Mouse (Mus musculus) gastrocnemius, postnatal 4 days (tissue): Measurements from ENCODE around the gene Fpr2. TPM values are rescaled to one million over a fixed set of nuclear protein-coding genes. Genes with fewer than 3 reads are reported as not detected.
A peak's percentile ranks its signal among the peaks of the same experiment; 100 is the strongest.
"Not testable (repeated sequence)": the region's sequence is repeated elsewhere in the genome, so short reads cannot be mapped to it uniquely, and the experiment has no call there.

ENCODE experiments used
- DNase-seq, 2 experiments: peaks; one replicate each; pipeline ENCODE4 v3.0.0; 2021 to 2022; ENCODE audit warnings: low spot score in 2 of 2, mixed read lengths in 2 of 2
- long read RNA-seq, 2 experiments: library from polyadenylated mRNA; stranded (forward); transcript quantifications; one replicate each; pipeline ENCODE4 v2.0.0; 2021
- total RNA-seq, 2 experiments: library from RNA; stranded (reverse); gene quantifications; 2 replicates each; pipeline ENCODE4 v1.2.3; 2021

The Fpr2 gene
- total RNA-seq: under 1 TPM in 1 of 2 experiments, not detected in 1; 0.98 TPM
- long read RNA-seq, experiment 1: 0 reads
- long read RNA-seq, experiment 2: 0 reads

GRCm38 (mm10) chr17:17887774-17888248 is at the start of gene Fpr2, which contains the start of gene Fpr3:
Fpr2 (plus strand) TSS chr17:17887824.
Fpr3 (plus strand) TSS chr17:17887852.
- no peak for DNase-seq

- DNase-seq: peak; percentile 83 to 94
These were observed 49.5 kb upstream of the Fpr2 start for GRCm38 (mm10) chr17:17837919-17838701.

GRCm38 (mm10) chr17:17839276-17839675 is 48.3 kb upstream of the Fpr2 start:
- no peak for DNase-seq

- no peak for DNase-seq
These were observed 46.8 kb upstream of the Fpr2 start for GRCm38 (mm10) chr17:17840796-17841195.

- DNase-seq: no peak
These were observed 43.9 kb upstream of the Fpr2 start for GRCm38 (mm10) chr17:17843534-17844261.

DNA sequence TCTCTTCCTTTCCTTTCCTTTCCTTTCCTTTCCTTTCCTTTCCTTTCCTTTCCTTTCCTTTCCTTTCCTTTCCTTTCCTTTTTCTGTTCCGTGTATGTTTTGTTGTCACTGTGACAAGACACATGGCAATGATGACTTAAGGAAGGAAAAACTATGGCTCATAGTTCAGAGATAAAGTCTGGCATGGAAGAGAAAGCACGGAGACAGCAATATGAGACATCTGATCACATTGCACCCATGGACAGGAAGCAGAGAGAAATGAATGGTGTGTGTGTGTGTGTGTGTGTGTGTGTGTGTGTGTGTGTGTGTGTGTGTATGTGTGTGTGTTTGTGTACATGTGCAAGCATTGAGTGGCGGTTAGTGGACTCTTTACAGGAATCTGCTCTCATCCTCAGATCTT is 43.0 kb upstream of the Fpr2 start:
- not testable (repeated sequence) for DNase-seq

DNA sequence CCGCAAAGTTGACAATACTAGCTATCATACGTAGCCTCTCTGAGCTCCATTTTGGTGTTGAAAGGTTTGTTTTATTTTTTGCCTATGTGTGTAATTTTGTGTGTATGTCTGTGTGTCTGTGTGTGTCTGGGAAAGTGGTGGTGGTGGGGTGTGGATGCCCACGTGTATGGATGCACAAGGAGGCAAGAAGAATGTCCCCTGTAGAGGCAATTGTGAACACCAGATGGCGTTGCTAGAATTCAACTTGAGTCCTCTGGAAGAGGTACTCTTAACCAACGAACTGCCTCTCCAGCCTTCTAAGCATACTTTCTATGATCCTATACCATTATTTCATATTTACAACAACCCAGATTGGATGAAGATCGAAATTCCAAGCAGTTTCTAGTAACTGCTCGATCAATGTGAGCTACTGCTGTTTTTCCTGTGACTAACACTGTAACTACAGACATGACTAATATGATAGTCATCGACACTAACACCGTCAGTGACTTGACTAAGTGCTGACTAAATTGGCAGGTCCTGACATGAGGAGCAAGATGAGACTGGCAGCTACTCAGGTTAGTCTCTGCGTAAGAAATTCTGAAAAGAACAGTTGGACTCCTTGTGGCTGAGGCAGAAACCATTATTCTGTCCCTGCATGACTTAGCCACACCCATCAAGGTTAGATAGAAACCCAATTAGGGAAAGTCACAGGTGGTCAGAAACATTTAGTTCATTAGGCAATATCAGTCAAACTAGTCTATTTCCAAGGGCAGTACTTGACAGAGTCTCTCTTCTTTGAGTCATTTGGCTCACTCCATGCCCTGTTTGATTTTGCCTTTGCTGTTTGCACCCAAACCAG is 42.2 kb upstream of the Fpr2 start:
- no peak for DNase-seq

- DNase-seq: no peak
These were observed 38.6 kb upstream of the Fpr2 start for GRCm38 (mm10) chr17:17848988-17849387.

DNA sequence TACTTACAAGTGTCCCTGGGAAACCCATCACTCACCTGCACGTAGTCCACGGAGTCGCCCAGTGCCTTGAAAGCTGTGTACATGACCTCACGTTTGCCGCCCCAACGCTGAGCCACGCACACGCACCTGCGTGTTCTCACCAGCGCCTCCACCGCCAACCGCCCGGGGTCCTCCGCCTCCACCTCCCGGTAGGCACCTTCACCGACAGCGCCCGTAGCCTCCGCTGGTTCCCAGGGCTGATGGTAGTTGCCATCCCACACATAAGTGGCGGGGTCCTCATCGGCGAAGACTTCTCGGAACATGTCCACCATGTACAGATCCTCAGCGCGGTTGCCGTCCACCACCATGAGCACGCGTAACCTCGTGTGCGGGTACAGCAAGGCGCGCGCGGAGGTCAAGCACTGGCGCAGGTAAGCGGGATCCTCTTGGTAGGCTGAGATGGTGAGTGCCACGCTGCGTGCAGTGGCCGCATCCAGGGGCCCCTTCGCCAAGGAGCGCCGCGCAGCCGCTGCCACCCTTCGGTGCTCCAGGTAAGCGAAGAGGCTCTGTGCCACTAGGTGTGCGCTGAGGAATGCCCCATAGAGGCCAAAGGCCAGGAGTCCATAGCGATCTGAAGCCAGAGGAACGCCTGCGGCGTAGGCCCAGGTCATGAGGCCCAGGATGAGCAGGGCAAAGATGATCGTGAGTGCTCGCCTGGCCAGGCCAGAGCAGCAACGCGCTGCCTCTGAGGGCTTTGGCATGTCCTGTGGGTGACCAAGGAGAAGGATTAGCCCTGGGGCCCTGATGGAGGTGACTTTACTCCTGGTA is 37.5 kb upstream of the Fpr2 start:
- DNase-seq: no peak

DNA sequence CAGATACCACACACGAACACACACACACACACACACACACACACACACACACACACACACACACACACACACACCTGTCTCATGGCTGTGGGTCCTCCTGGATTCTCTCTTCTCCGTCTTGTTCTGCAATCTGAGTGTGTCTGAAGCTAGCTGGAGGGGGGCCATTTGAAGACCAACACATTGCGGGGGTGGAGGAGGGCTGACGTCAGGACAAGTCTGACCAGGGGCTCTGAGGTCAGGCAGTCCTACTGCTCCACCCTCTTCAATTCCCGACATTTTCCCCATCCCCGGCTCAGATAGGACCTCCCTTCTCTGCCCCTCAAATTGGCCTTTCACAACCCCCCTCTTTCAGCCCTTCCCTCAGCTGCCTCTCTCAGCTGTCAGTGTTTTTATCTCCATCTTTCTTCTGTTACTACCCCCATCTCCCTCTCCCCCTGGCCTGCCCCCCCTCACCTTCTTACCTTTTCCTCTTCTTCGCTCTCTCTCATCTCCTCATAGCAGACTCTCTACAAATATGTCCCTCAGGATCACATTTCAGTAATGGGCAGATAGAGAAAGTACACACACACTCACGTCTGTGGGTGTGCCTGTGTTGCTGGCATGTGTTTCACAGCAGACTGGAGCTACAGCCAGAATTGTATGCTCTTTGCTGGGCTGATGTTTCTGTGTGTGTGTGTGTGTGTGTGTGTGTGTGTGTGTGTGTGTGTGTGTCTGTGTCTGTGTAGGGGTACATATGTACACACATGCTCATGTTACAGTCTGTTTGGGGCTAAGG is 32.4 kb upstream of the Fpr2 start, which contains the start of gene Has1:
Gene Has1 (minus strand): TSS at position 142 of the 775 bp plus-strand sequence.
- no peak for DNase-seq

- DNase-seq: no peak
These were observed 31.0 kb upstream of the Fpr2 start for GRCm38 (mm10) chr17:17856612-17857011.

GRCm38 (mm10) chr17:17857446-17857845 is 30.2 kb upstream of the Fpr2 start:
- DNase-seq: no peak

DNA sequence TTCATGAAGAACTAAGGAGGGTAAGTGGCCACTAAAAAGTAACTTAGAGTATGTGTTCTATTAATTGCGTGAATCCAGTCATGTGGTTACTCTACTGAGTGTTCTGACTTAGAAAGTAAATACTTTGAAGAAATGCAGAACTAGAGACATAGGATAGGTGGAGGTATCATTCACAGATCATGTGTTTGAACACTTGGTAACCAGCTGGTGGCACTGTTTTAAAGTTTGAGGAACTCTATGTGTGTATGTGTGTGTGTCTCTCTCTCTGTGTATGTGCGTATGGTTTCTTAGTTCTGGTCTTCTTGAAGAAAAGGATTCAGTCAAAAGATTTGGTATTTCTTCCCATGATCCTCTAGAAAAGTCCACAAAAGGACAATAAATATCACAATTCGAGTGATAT is 27.5 kb upstream of the Fpr2 start:
- no peak for DNase-seq

- no peak for DNase-seq
These were observed 25.3 kb upstream of the Fpr2 start for GRCm38 (mm10) chr17:17862360-17862759.

GRCm38 (mm10) chr17:17865168-17865567 is 22.5 kb upstream of the Fpr2 start:
- DNase-seq: no peak

- DNase-seq: no peak
These were observed 20.7 kb upstream of the Fpr2 start for GRCm38 (mm10) chr17:17866801-17867469.

GRCm38 (mm10) chr17:17870892-17871550 is 16.6 kb upstream of the Fpr2 start:
- DNase-seq: no peak

GRCm38 (mm10) chr17:17871697-17872096 is 15.9 kb upstream of the Fpr2 start:
- DNase-seq: no peak
